Comparison of ENCODE assay signal across 2 mouse cellular contexts in the genomic region with DNA sequence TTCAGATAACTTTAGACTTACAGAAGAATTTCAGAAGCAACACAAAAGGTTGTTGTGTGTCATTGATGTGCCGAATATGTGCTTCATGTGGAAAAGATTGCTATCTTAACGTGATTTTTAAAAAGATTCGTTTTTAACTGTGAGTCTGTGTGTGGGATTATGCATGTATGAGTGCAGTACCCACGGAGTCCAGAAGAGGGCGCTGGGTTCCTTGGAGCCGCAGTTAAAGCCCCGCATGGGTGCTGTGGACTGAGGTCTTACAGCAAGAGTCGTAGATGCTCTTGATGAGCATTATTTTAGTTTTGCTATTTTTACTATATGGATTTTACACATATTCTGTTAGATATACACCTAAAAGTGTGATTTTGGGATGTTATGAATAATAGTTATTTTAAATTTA.
TF ChIP-seq lines count a peak whose summit lies in the region.

No protein-coding gene starts in this region.

TF ChIP-seq in CH12.LX, 34 proteins besides CTCF, POLR2A, EP300 and RAD21:
- TF ChIP-seq POLR2AphosphoS2 (IDR thresholded peaks at IDR 0.05; ENCODE audit: low read depth, low read length) (no peak), SMC3 (IDR thresholded peaks at IDR 0.05; ENCODE audit: low read depth, low read length) (0 out of 2 replicates have a peak, but pooled peaks have one; percentile 4)

TF ChIP-seq in MEL, 35 proteins besides CTCF, POLR2A, EP300 and RAD21:
- TF ChIP-seq KAT2A (conservative IDR thresholded peaks at IDR 0.05; ENCODE audit: low read depth, low read length) (no peak), MAFK (IDR thresholded peaks at IDR 0.05; ENCODE audit: borderline replicate concordance, low read depth, low read length) (no peak), TCF12 (IDR thresholded peaks at IDR 0.05; ENCODE audit: low read depth, low read length) (no peak), SMC3 (IDR thresholded peaks at IDR 0.05; ENCODE audit: low read depth, low read length) (no peak), SIN3A (IDR thresholded peaks at IDR 0.05; ENCODE audit: low read length) (no peak), GABPA (IDR thresholded peaks at IDR 0.05; ENCODE audit: low read depth, low read length) (no peak), USF1 (IDR thresholded peaks at IDR 0.05; ENCODE audit: low read depth, low read length) (no peak), ZNF384 (IDR thresholded peaks at IDR 0.05; ENCODE audit: low read depth, low read length) (no peak)
